Mouse (Mus musculus) cortical plate, adult 2 months (tissue): ENCODE results near the gene Rap2a.

ENCODE experiments used
- CTCF ChIP-seq: fragments of 200-500 bp; IDR thresholded peaks from 2 replicates; pipeline ENCODE4 v1.5.1; 2011; ENCODE audit warnings: mild to moderate bottlenecking, control low read depth, low read length; ENCODE audit not compliant: insufficient read depth; ENCODE audit errors: extremely low read depth
- POLR2A ChIP-seq: fragments of 200-500 bp; IDR thresholded peaks from 2 replicates; pipeline ENCODE4 v1.6.1; 2011; ENCODE audit warnings: mild to moderate bottlenecking, low read length, control low read depth; ENCODE audit not compliant: insufficient read depth; ENCODE audit errors: extremely low read depth

DNA sequence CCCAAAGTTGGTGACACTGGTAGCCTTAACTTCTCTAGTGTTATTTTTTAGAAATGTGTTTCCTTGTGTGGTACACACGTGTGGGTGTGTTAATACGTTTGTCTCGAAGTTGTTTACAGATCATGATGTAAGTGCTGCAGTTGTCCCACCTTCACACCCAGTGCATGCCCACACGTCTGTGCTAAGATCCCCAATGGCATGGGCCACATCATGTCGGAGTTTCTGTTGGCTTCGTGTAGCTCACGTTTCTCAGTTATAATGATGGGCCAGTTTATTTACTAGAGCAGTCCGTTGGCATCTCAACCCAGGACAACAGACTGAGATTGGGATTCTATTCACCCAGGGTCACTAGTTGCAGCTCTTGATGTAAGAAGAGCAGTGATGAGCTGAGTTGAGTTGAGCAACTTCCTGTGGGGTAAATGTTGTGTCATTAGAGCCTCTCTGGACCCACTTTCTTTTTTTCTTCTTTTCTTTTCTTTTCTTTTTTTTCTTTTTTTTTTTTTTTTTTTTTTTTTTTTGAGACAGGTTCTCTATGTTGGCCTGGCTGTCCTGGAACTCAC is 2.2 kb downstream of the Rap2a start:
- TF ChIP-seq POLR2A (no peak), CTCF (no peak)
